Mouse (Mus musculus) gastrocnemius, postnatal 14 days (tissue): ENCODE data around the gene Dennd4b. TPM values are rescaled to one million over a fixed set of nuclear protein-coding genes. Genes with fewer than 3 reads are reported as not detected.
A peak's percentile ranks its signal among the peaks of the same experiment; 100 is the strongest.

Experiments used
- DNase-seq: peaks from one replicate; pipeline ENCODE4 v3.0.0; 2021; ENCODE audit warnings: mixed read lengths
- intact Hi-C: fragments of 180-260 bp; cut with DNase I; formaldehyde crosslinking; loops from one replicate; pipeline ENCODE4 v1.15.1; 2025; ENCODE audit warnings: low total_unique reads
- long read RNA-seq, 2 experiments: library from polyadenylated mRNA; stranded (forward); transcript quantifications; one replicate each; pipeline ENCODE4 v2.0.0; 2021
- total RNA-seq, 2 experiments: library from RNA; stranded (reverse); gene quantifications; 2 replicates each; pipeline ENCODE4 v1.2.3; 2021

The Dennd4b gene
- 10 to 100 TPM; 44.8 to 45.3 TPM for total RNA-seq
- long read RNA-seq, experiment 1, full-length matches to known transcripts, result 24 of 80 reads
- long read RNA-seq, experiment 1, partial matches to known transcripts, result 47 of 80 reads
- long read RNA-seq, experiment 1, other reads (novel, unspliced or antisense), result 9 of 80 reads
- long read RNA-seq, experiment 2, full-length matches to known transcripts, result 54 of 120 reads
- long read RNA-seq, experiment 2, partial matches to known transcripts, result 53 of 120 reads
- long read RNA-seq, experiment 2, other reads (novel, unspliced or antisense), result 13 of 120 reads

GRCm38 (mm10) chr3:90265034-90265931 lies at the start of gene Dennd4b:
Dennd4b (plus strand) TSS chr3:90265185.
- DNase-seq, result peak; percentile 95
- intact Hi-C loops, result loop anchor here (10.0 kb wide), 1 partner anchor 110 kb away; no protein-coding TSS in a partner anchor

GRCm38 (mm10) chr3:90215825-90216380 lies 49.1 kb upstream of the Dennd4b start:
- no peak for DNase-seq
- intact Hi-C loops, result loop anchor here (5.0 kb wide), 1 partner anchor 156 kb away; no protein-coding TSS in a partner anchor

GRCm38 (mm10) chr3:90220088-90220487 lies 44.9 kb upstream of the Dennd4b start:
- DNase-seq, result peak; percentile 27
- intact Hi-C loops, result no loop called here

GRCm38 (mm10) chr3:90220531-90220951 lies 44.4 kb upstream of the Dennd4b start:
- intact Hi-C loops, result no loop called here
- peak; percentile 85 for DNase-seq

GRCm38 (mm10) chr3:90221123-90221522 lies 43.9 kb upstream of the Dennd4b start:
- no peak for DNase-seq
- intact Hi-C loops, result no loop called here

- DNase-seq, result no peak
- intact Hi-C loops, result no loop called here
These were observed 42.5 kb upstream of the Dennd4b start for GRCm38 (mm10) chr3:90222455-90222854.

GRCm38 (mm10) chr3:90222941-90223340 lies 42.0 kb upstream of the Dennd4b start:
- intact Hi-C loops, result no loop called here
- DNase-seq, result no peak

- intact Hi-C loops, result no loop called here
- DNase-seq, result no peak
These were observed 40.7 kb upstream of the Dennd4b start for GRCm38 (mm10) chr3:90224331-90224730.

GRCm38 (mm10) chr3:90231075-90231474 lies 33.9 kb upstream of the Dennd4b start:
- intact Hi-C loops, result no loop called here
- no peak for DNase-seq

- intact Hi-C loops, result no loop called here
- DNase-seq, result peak; percentile 93
These were observed 33.3 kb upstream of the Dennd4b start, which contains the start of gene Jtb for GRCm38 (mm10) chr3:90231507-90232333. Jtb (plus strand) TSS chr3:90231597.

GRCm38 (mm10) chr3:90241251-90241650 lies 23.7 kb upstream of the Dennd4b start:
- intact Hi-C loops, result no loop called here
- no peak for DNase-seq

GRCm38 (mm10) chr3:90241669-90242358 lies 23.2 kb upstream of the Dennd4b start:
- intact Hi-C loops, result no loop called here

GRCm38 (mm10) chr3:90242984-90243775 lies 21.8 kb upstream of the Dennd4b start, which contains the start of gene Creb3l4:
Creb3l4 (minus strand) TSS chr3:90243512.
- DNase-seq, result peak; percentile 50
- intact Hi-C loops, result no loop called here

More at GRCm38 (mm10) chr3:90241669-90242358, 23.2 kb upstream of the Dennd4b start:
- no peak for DNase-seq

GRCm38 (mm10) chr3:90245406-90245805 lies 19.6 kb upstream of the Dennd4b start:
- intact Hi-C loops, result no loop called here
- no peak for DNase-seq

GRCm38 (mm10) chr3:90247630-90247959 lies 17.4 kb upstream of the Dennd4b start:
- intact Hi-C loops, result no loop called here
- no peak for DNase-seq

GRCm38 (mm10) chr3:90247960-90248745 lies 16.8 kb upstream of the Dennd4b start, which contains the start of gene Slc39a1:
Slc39a1 (plus strand) TSS chr3:90248172.
- intact Hi-C loops, result no loop called here
- DNase-seq, result peak; percentile 93

- intact Hi-C loops, result no loop called here
- peak; percentile 28 for DNase-seq
These were observed 16.3 kb upstream of the Dennd4b start for GRCm38 (mm10) chr3:90248746-90249100.
